Mouse (Mus musculus): ENCODE results near the gene Dynll1. TPM values are rescaled to one million over a fixed set of nuclear protein-coding genes. Genes with fewer than 3 reads are reported as not detected.

The Dynll1 gene
- polyA plus RNA-seq, 2 experiments: 152 to 642 TPM

- Histone ChIP-seq H3K36me3 (replicated peaks; ENCODE audit: control insufficient read depth, insufficient read depth, low read depth) (peaks cover 65% of the 10 kb centered on the region), H3K4me2 (ENCODE audit: low read depth) (no peak overlapping the region)
These were observed 38.1 kb downstream of the Dynll1 start for GRCm38 (mm10) chr5:115262502-115263291.

GRCm38 (mm10) chr5:115261880-115262279 lies 38.9 kb downstream of the Dynll1 start:
- no peak for ATAC-seq (ENCODE audit: insufficient read depth)
- peaks cover 74% of the 10 kb centered on the region for H3K36me3 ChIP-seq (replicated peaks; ENCODE audit: control insufficient read depth, insufficient read depth, low read depth)
- WGBS (ENCODE audit: insufficient replicate concordance): 76% methylated on average over 1 of the region's 1 CpGs

More at GRCm38 (mm10) chr5:115262502-115263291, 38.1 kb downstream of the Dynll1 start:
- H3K9ac ChIP-seq (replicated peaks): no peak overlapping the region
- H3K4me1 ChIP-seq (replicated peaks; ENCODE audit: control insufficient read depth in 2 of 2, insufficient read depth in 2 of 2, low read length in 1 of 2): peaks cover 39 to 47% of the 10 kb centered on the region in 2 experiments
- 85% methylated on average over 14 of the region's 14 CpGs for WGBS (ENCODE audit: insufficient replicate concordance)
- H3K4me3 ChIP-seq (ENCODE audit: insufficient read depth in 1 of 2, low read depth in 2 of 2, low read length in 2 of 2): no peak overlapping the region
- H3K27me3 ChIP-seq (ENCODE audit: control insufficient read depth, insufficient read depth, low read length): no peaks in the 10 kb centered on the region
- no peaks in the 10 kb centered on the region for H3K9me3 ChIP-seq (ENCODE audit: control insufficient read depth, low read length)
- TF ChIP-seq EP300 (IDR thresholded peaks at IDR 0.05; ENCODE audit: low read depth) (no peak), CTCF (IDR thresholded peaks at IDR 0.05; ENCODE audit: low read depth) (no peak)
- ATAC-seq (ENCODE audit: insufficient read depth): no peak
- H3K27ac ChIP-seq: no peak overlapping the region
- no peak for DNase-seq (ENCODE audit: low read depth in 3 of 3, low spot score in 3 of 3)

DNA sequence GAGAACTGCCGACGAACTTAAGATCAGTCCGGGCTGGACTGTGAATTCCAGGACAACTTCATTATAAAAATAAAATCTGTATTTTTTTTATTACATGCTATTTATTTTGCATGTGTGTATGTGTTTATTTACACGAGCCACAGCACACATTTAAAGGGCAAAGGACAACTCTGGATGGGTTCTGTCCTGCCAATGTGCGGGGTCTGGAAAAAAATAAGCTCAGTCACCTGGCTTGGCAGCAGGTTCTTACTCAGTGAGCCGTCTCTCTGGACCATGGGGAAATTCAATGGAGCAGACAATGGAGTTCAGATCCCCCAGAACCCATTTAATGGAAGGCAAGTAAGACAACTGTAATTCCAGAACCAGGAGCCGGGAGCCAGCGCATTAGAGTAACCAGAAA lies 39.7 kb downstream of the Dynll1 start:
- ATAC-seq (ENCODE audit: insufficient read depth) (no peak), DNase-seq (ENCODE audit: low read depth in 3 of 3, low spot score in 3 of 3) (no peak)
- Histone ChIP-seq H3K4me3 (ENCODE audit: insufficient read depth in 1 of 2, low read depth in 2 of 2, low read length in 2 of 2) (no peak overlapping the region), H3K9me3 (ENCODE audit: control insufficient read depth, low read length) (no peaks in the 10 kb centered on the region), H3K4me1 (replicated peaks; ENCODE audit: control insufficient read depth in 2 of 2, insufficient read depth in 2 of 2, low read length in 1 of 2) (peaks cover 28 to 35% of the 10 kb centered on the region in 2 experiments), H3K4me2 (ENCODE audit: low read depth) (peak overlapping the region; percentile 11; the same call in 1 of the 2 replicates), H3K27me3 (ENCODE audit: control insufficient read depth, insufficient read depth, low read length) (no peaks in the 10 kb centered on the region), H3K27ac (no peak overlapping the region; the same call in 1 of the 2 replicates), H3K36me3 (replicated peaks; ENCODE audit: control insufficient read depth, insufficient read depth, low read depth) (peaks cover 77% of the 10 kb centered on the region), H3K9ac (replicated peaks) (no peak overlapping the region)
- 89% methylated on average over 8 of the region's 8 CpGs for WGBS (ENCODE audit: insufficient replicate concordance)
- no peak for TF ChIP-seq CTCF (IDR thresholded peaks at IDR 0.05; ENCODE audit: low read depth)
- no peak for TF ChIP-seq EP300 (IDR thresholded peaks at IDR 0.05; ENCODE audit: low read depth)

More at GRCm38 (mm10) chr5:115261880-115262279, 38.9 kb downstream of the Dynll1 start:
- Histone ChIP-seq H3K9me3 (ENCODE audit: control insufficient read depth, low read length) (no peaks in the 10 kb centered on the region), H3K27me3 (ENCODE audit: control insufficient read depth, insufficient read depth, low read length) (no peaks in the 10 kb centered on the region), H3K4me2 (ENCODE audit: low read depth) (no peak overlapping the region), H3K9ac (replicated peaks) (no peak overlapping the region), H3K27ac (no peak overlapping the region), H3K4me3 (ENCODE audit: insufficient read depth in 1 of 2, low read depth in 2 of 2, low read length in 2 of 2) (no peak overlapping the region), H3K4me1 (replicated peaks; ENCODE audit: control insufficient read depth in 2 of 2, insufficient read depth in 2 of 2, low read length in 1 of 2) (peaks cover 36 to 43% of the 10 kb centered on the region in 2 experiments)
- no peak for DNase-seq (ENCODE audit: low read depth in 3 of 3, low spot score in 3 of 3)
- TF ChIP-seq EP300 (IDR thresholded peaks at IDR 0.05; ENCODE audit: low read depth) (no peak), CTCF (IDR thresholded peaks at IDR 0.05; ENCODE audit: low read depth) (no peak)

DNA sequence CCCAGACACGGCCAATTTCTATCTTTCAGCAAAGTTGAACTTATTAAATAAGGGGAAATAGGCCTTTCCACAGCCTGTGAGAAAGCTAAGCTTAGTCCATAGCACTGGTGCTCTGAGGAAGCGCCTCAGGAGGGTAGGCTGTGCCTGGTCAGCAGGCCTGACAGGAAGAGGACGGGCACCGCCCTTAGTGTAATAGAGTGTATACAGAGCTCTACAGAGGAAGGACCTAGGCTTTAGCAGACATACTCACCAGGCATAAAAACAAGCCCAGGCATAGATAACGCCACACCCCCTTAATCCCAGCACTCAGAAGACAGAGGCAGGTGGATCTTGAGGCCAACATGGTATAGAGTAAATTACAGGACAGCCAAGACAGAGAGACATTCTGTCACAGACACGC lies 40.4 kb downstream of the Dynll1 start:
- H3K4me2 ChIP-seq (ENCODE audit: low read depth): peak overlapping the region; percentile 18
- ATAC-seq (ENCODE audit: insufficient read depth) (peak; percentile 68), DNase-seq (ENCODE audit: low read depth in 3 of 3, low spot score in 3 of 3) (no peak)
- peaks cover 21 to 28% of the 10 kb centered on the region in 2 experiments for H3K4me1 ChIP-seq (replicated peaks; ENCODE audit: control insufficient read depth in 2 of 2, insufficient read depth in 2 of 2, low read length in 1 of 2)
- no peaks in the 10 kb centered on the region for H3K9me3 ChIP-seq (ENCODE audit: control insufficient read depth, low read length)
- H3K36me3 ChIP-seq (replicated peaks; ENCODE audit: control insufficient read depth, insufficient read depth, low read depth): peaks cover 80% of the 10 kb centered on the region
- 71% methylated on average over 6 of the region's 6 CpGs for WGBS (ENCODE audit: insufficient replicate concordance)
- TF ChIP-seq CTCF (IDR thresholded peaks at IDR 0.05; ENCODE audit: low read depth) (no peak), EP300 (IDR thresholded peaks at IDR 0.05; ENCODE audit: low read depth) (no peak)
- peak overlapping the region; percentile 27; the same call in 1 of the 2 replicates for H3K27ac ChIP-seq
- H3K9ac ChIP-seq (replicated peaks): no peak overlapping the region
- no peak overlapping the region for H3K4me3 ChIP-seq (ENCODE audit: insufficient read depth in 1 of 2, low read depth in 2 of 2, low read length in 2 of 2)
- H3K27me3 ChIP-seq (ENCODE audit: control insufficient read depth, insufficient read depth, low read length): no peaks in the 10 kb centered on the region

- 90% methylated on average over 10 of the region's 10 CpGs for WGBS (ENCODE audit: insufficient replicate concordance)
- no peak for TF ChIP-seq CTCF (IDR thresholded peaks at IDR 0.05; ENCODE audit: low read depth)
- TF ChIP-seq EP300 (IDR thresholded peaks at IDR 0.05; ENCODE audit: low read depth): no peak
- Histone ChIP-seq H3K4me2 (ENCODE audit: low read depth) (no peak overlapping the region), H3K36me3 (replicated peaks; ENCODE audit: control insufficient read depth, insufficient read depth, low read depth) (peaks cover 69% of the 10 kb centered on the region), H3K4me3 (ENCODE audit: insufficient read depth in 1 of 2, low read depth in 2 of 2, low read length in 2 of 2) (no peak overlapping the region), H3K9ac (replicated peaks) (no peak overlapping the region), H3K9me3 (ENCODE audit: control insufficient read depth, low read length) (no peaks in the 10 kb centered on the region), H3K4me1 (replicated peaks; ENCODE audit: control insufficient read depth in 2 of 2, insufficient read depth in 2 of 2, low read length in 1 of 2) (peaks cover 8 to 14% of the 10 kb centered on the region in 2 experiments), H3K27ac (no peak overlapping the region), H3K27me3 (ENCODE audit: control insufficient read depth, insufficient read depth, low read length) (no peaks in the 10 kb centered on the region)
- DNase-seq (ENCODE audit: low read depth in 3 of 3, low spot score in 3 of 3) (no peak), ATAC-seq (ENCODE audit: insufficient read depth) (no peak)
These were observed 43.8 kb downstream of the Dynll1 start for GRCm38 (mm10) chr5:115256909-115257546.

All from liver, embryonic 14.5 days (tissue).